Comparison of ENCODE assay signal across 9 mouse cellular contexts in the genomic region with DNA sequence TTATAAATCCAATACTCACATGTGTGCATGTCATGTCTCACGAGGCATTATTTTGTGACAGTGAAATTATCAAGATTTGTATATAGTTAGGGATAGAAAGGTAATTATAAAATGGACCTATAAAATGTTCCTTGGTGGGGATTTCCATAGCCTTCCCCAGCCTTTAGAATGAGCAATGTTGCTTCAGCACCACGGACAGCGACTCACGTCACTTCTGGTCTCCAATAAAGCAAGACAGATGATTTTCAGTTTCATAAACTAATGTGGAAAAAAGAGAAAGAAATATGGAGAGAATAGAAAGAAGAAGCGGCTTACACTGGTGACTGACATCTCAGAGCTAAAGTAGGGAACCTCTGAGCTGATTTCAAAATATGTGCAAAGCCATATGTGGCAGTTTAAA. TPM values are rescaled to one million over a fixed set of nuclear protein-coding genes. Genes with fewer than 3 reads are reported as not detected.
DNase-seq lines count a peak whose midpoint lies in the region.
"Had no signal": no experiment of that assay in that cellular context is flagged by ENCODE, and none has a peak within 500 bp of the region (broad histone marks: within the 10 kb centered on the region; RNA-seq: fewer than 3 reads in every experiment).

No protein-coding gene starts in this region.

- no peak overlapping the region for H3K4me3 ChIP-seq in limb, embryonic 10.5 days
- H3K4me3 ChIP-seq: hindbrain, embryonic 15.5 days had no signal

- intact Hi-C loops in heart, postnatal 10 days (cut with DNase I) = no loop called here

- H3K27ac ChIP-seq in limb, embryonic 10.5 days = no peak overlapping the region
- H3K27ac ChIP-seq: hindbrain, embryonic 15.5 days had no signal

- WGBS in limb, embryonic 10.5 days = 16% methylated on average over 5 of the region's 5 CpGs

- peak; percentile 62 to 78 for DNase-seq in heart, postnatal 10 days
- DNase-seq in heart, adult 11 months = no peak
- DNase-seq in CD8-positive naive resting alpha-beta T cell, adult 2 months (ENCODE audit: low read depth in 2 of 2, low spot score in 2 of 2) = peak; percentile 43 to 56
- peak; percentile 10 for DNase-seq in c-Kit-positive CD71-positive TER-119-negative erythroid progenitor cells, embryonic 14.5 days (ENCODE audit: low read depth)
- DNase-seq in limb, embryonic 10.5 days (ENCODE audit: low spot score) = peak; percentile 87
- peak; percentile 26 for DNase-seq in testis, postnatal 14 days (ENCODE audit: low spot score)
- no peak for DNase-seq in cerebellum, adult 9-10 months
- no peak for DNase-seq in layer of hippocampus, adult 18-20 months (ENCODE audit: low spot score in 2 of 2)

- no peaks in the 10 kb centered on the region for H3K4me1 ChIP-seq in limb, embryonic 10.5 days

- no peaks in the 10 kb centered on the region for H3K9me3 ChIP-seq in limb, embryonic 10.5 days (replicated peaks)
- H3K9me3 ChIP-seq: hindbrain, embryonic 15.5 days had no signal

- no peaks in the 10 kb centered on the region for H3K36me3 ChIP-seq in limb, embryonic 10.5 days
- H3K36me3 ChIP-seq: hindbrain, embryonic 15.5 days had no signal

- H3K27me3 ChIP-seq in limb, embryonic 10.5 days (ENCODE audit: low read depth, poor library complexity, severe bottlenecking) = no peaks in the 10 kb centered on the region
- H3K27me3 ChIP-seq: hindbrain, embryonic 15.5 days had no signal

RNA-seq across cellular contexts. Expression of a gene that starts 23.7 kb away (rescaled TPM):
- not detected for total RNA-seq in heart, postnatal 10 days (2021)
- not detected in 2 replicates for polyA plus RNA-seq in limb, embryonic 10.5 days (2016; fragmentation: Nextera tagmentation; extraction: Ambion mirVana)
- total RNA-seq in layer of hippocampus, adult 18-20 months (2021) = not detected
- polyA plus RNA-seq: hindbrain, embryonic 15.5 days had no signal

Comparison
In these comparisons a context has a peak if more than half of its experiments do, and no peak if none do; other contexts are left out.
1. DNase-seq: peak in heart, postnatal 10 days (2 of 2), CD8-positive naive resting alpha-beta T cell, adult 2 months (2 of 2), c-Kit-positive CD71-positive TER-119-negative erythroid progenitor cells, embryonic 14.5 days (single experiment), limb, embryonic 10.5 days (single experiment) and testis, postnatal 14 days (single experiment); none in heart, adult 11 months (single experiment), cerebellum, adult 9-10 months (single experiment) and layer of hippocampus, adult 18-20 months (0 of 2).